Mouse (Mus musculus) T-helper 17 cell (primary cell): Measurements from ENCODE around the gene Stom.

Experiments used
- in situ Hi-C, 2 experiments: fragments of 300-600 bp; cut with MboI, MseI; formaldehyde crosslinking; loops; 1 replicate in 1 of 2; 2 replicates in 1 of 2; pipeline ENCODE4 v1.15.1; 2025; ENCODE audit warnings: high pct_unique_total_duplicates in 2 of 2

The Stom gene

GRCm38 (mm10) chr2:35278371-35279210, 58.2 kb downstream of the Stom start:
- in situ Hi-C loops = no loop called here

- in situ Hi-C loops = no loop called here
These were observed 59.1 kb downstream of the Stom start for GRCm38 (mm10) chr2:35277686-35278085.

- in situ Hi-C loops = no loop called here
These were observed 63.2 kb downstream of the Stom start for GRCm38 (mm10) chr2:35273536-35273935.

- in situ Hi-C loops = no loop called here
These were observed 63.9 kb downstream of the Stom start for GRCm38 (mm10) chr2:35272881-35273280.

- in situ Hi-C loops = no loop called here
These were observed 65.0 kb downstream of the Stom start for GRCm38 (mm10) chr2:35271817-35272216.

GRCm38 (mm10) chr2:35270531-35270984, 66.2 kb downstream of the Stom start:
- in situ Hi-C loops = no loop called here

GRCm38 (mm10) chr2:35269716-35270260, 67.0 kb downstream of the Stom start:
- in situ Hi-C loops = loop anchor here in 1 of 2 experiments (5.0 kb wide), 1 partner anchor 57 kb away; no protein-coding TSS in a partner anchor

GRCm38 (mm10) chr2:35269136-35269535, 67.6 kb downstream of the Stom start:
- in situ Hi-C loops = loop anchor here in 1 of 2 experiments (5.0 kb wide), 1 partner anchor 57 kb away; no protein-coding TSS in a partner anchor

- in situ Hi-C loops = loop anchor here in 1 of 2 experiments (5.0 kb wide), 1 partner anchor 56 kb away; no protein-coding TSS in a partner anchor
These were observed 68.8 kb downstream of the Stom start for GRCm38 (mm10) chr2:35267876-35268566.

GRCm38 (mm10) chr2:35267156-35267875, 69.5 kb downstream of the Stom start:
- in situ Hi-C loops = loop anchor here in 1 of 2 experiments (5.0 kb wide), 1 partner anchor 55 kb away; no protein-coding TSS in a partner anchor

- in situ Hi-C loops = loop anchor here in 1 of 2 experiments (5.0 kb wide), 1 partner anchor 54 kb away; no protein-coding TSS in a partner anchor
These were observed 70.4 kb downstream of the Stom start for GRCm38 (mm10) chr2:35266251-35266905.

- in situ Hi-C loops = loop anchor here in 1 of 2 experiments (5.0 kb wide), 1 partner anchor 53 kb away; no protein-coding TSS in a partner anchor
These were observed 71.0 kb downstream of the Stom start for GRCm38 (mm10) chr2:35265775-35266174.

GRCm38 (mm10) chr2:35265296-35265695, 71.5 kb downstream of the Stom start:
- in situ Hi-C loops = loop anchor here in 1 of 2 experiments (5.0 kb wide), 1 partner anchor 53 kb away; no protein-coding TSS in a partner anchor

- in situ Hi-C loops = loop anchor here in 1 of 2 experiments (5.0 kb wide), 1 partner anchor 52 kb away; no protein-coding TSS in a partner anchor
These were observed 72.7 kb downstream of the Stom start for GRCm38 (mm10) chr2:35264095-35264494.
